Mouse (Mus musculus): ENCODE results near the gene Snrnp70. TPM values are rescaled to one million over a fixed set of nuclear protein-coding genes. Genes with fewer than 3 reads are reported as not detected.

Gene Snrnp70
- polyA plus RNA-seq, 1 experiment from 2014 or later, result 85.3 TPM

- WGBS, result 3% methylated on average over 6 of the region's 26 CpGs
- 0 out of 2 replicates have a peak, but pooled peaks have one; percentile 4 for ATAC-seq
- TF ChIP-seq CTCF (IDR thresholded peaks at IDR 0.05) (no peak), EP300 (IDR thresholded peaks at IDR 0.05) (no peak)
Measured at GRCm38 (mm10) chr7:45366652-45367019, 28.9 kb downstream of the Snrnp70 start, which contains the start of gene Ppfia3. Ppfia3 (minus strand) TSS chr7:45367019.

GRCm38 (mm10) chr7:45365742-45366651, 29.5 kb downstream of the Snrnp70 start:
- Histone ChIP-seq H3K36me3 (ENCODE audit: insufficient read depth, low read length) (no peaks in the 10 kb centered on the region), H3K4me1 (ENCODE audit: insufficient read depth, low read depth, low read length) (peaks cover 25% of the 10 kb centered on the region), H3K27ac (ENCODE audit: low read length) (no peak overlapping the region), H3K4me2 (replicated peaks; ENCODE audit: low read depth, low read length) (peak overlapping the region; percentile 99), H3K9ac (replicated peaks; ENCODE audit: low read depth) (0 out of 2 replicates have a peak overlapping the region, but pooled peaks have one; percentile 23), H3K9me3 (ENCODE audit: low read length) (no peaks in the 10 kb centered on the region), H3K27me3 (replicated peaks; ENCODE audit: insufficient read depth, low read length) (peaks cover 28% of the 10 kb centered on the region), H3K4me3 (ENCODE audit: low read depth, low read length) (peak overlapping the region; percentile 50)
- DNase-seq (ENCODE audit: low spot score), result peak; percentile 35
- TF ChIP-seq CTCF (IDR thresholded peaks at IDR 0.05) (peak; percentile 31; the same call in 1 of the 2 replicates), EP300 (IDR thresholded peaks at IDR 0.05) (no peak)
- 5% methylated on average over 27 of the region's 35 CpGs for WGBS
- ATAC-seq, result no peak

More at GRCm38 (mm10) chr7:45366652-45367019, 28.9 kb downstream of the Snrnp70 start, which contains the start of gene Ppfia3:
- Histone ChIP-seq H3K27ac (ENCODE audit: low read length) (no peak within 1 kb of the TSS), H3K9me3 (ENCODE audit: low read length) (no peaks in the 10 kb centered on the region), H3K36me3 (ENCODE audit: insufficient read depth, low read length) (no peaks in the 10 kb centered on the region), H3K4me3 (ENCODE audit: low read depth, low read length) (peak within 1 kb of the TSS; percentile 50), H3K9ac (replicated peaks; ENCODE audit: low read depth) (0 out of 2 replicates have a peak within 1 kb of the TSS, but pooled peaks have one; percentile 23), H3K27me3 (replicated peaks; ENCODE audit: insufficient read depth, low read length) (peaks cover 21% of the 10 kb centered on the region), H3K4me1 (ENCODE audit: insufficient read depth, low read depth, low read length) (peaks cover 22% of the 10 kb centered on the region), H3K4me2 (replicated peaks; ENCODE audit: low read depth, low read length) (peak within 1 kb of the TSS; percentile 99)
- no peak for DNase-seq (ENCODE audit: low spot score)

GRCm38 (mm10) chr7:45363983-45364382, 31.6 kb downstream of the Snrnp70 start:
- Histone ChIP-seq H3K36me3 (ENCODE audit: insufficient read depth, low read length) (no peaks in the 10 kb centered on the region), H3K27ac (ENCODE audit: low read length) (no peak overlapping the region), H3K9ac (replicated peaks; ENCODE audit: low read depth) (no peak overlapping the region), H3K27me3 (replicated peaks; ENCODE audit: insufficient read depth, low read length) (peaks cover 30% of the 10 kb centered on the region), H3K4me1 (ENCODE audit: insufficient read depth, low read depth, low read length) (peaks cover 21% of the 10 kb centered on the region), H3K4me3 (ENCODE audit: low read depth, low read length) (no peak overlapping the region), H3K4me2 (replicated peaks; ENCODE audit: low read depth, low read length) (no peak overlapping the region), H3K9me3 (ENCODE audit: low read length) (no peaks in the 10 kb centered on the region)
- DNase-seq (ENCODE audit: low spot score) (no peak), ATAC-seq (no peak)
- no peak for TF ChIP-seq CTCF (IDR thresholded peaks at IDR 0.05)
- no peak for TF ChIP-seq EP300 (IDR thresholded peaks at IDR 0.05)
- WGBS, result 68% methylated on average over 2 of the region's 2 CpGs

GRCm38 (mm10) chr7:45362801-45363200, 32.7 kb downstream of the Snrnp70 start:
- H3K27ac ChIP-seq (ENCODE audit: low read length), result no peak overlapping the region
- TF ChIP-seq CTCF (IDR thresholded peaks at IDR 0.05) (no peak), EP300 (IDR thresholded peaks at IDR 0.05) (no peak)
- peaks cover 24% of the 10 kb centered on the region for H3K27me3 ChIP-seq (replicated peaks; ENCODE audit: insufficient read depth, low read length)
- WGBS, result 7% methylated on average over 13 of the region's 13 CpGs
- H3K9ac ChIP-seq (replicated peaks; ENCODE audit: low read depth), result no peak overlapping the region
- H3K9me3 ChIP-seq (ENCODE audit: low read length), result no peaks in the 10 kb centered on the region
- H3K36me3 ChIP-seq (ENCODE audit: insufficient read depth, low read length), result no peaks in the 10 kb centered on the region
- ATAC-seq (no peak), DNase-seq (ENCODE audit: low spot score) (peak; percentile 79)
- H3K4me3 ChIP-seq (ENCODE audit: low read depth, low read length), result no peak overlapping the region
- H3K4me1 ChIP-seq (ENCODE audit: insufficient read depth, low read depth, low read length), result peaks cover 19% of the 10 kb centered on the region
- H3K4me2 ChIP-seq (replicated peaks; ENCODE audit: low read depth, low read length), result no peak overlapping the region

GRCm38 (mm10) chr7:45361243-45361804, 34.2 kb downstream of the Snrnp70 start:
- Histone ChIP-seq H3K36me3 (ENCODE audit: insufficient read depth, low read length) (no peaks in the 10 kb centered on the region), H3K9me3 (ENCODE audit: low read length) (no peaks in the 10 kb centered on the region), H3K27me3 (replicated peaks; ENCODE audit: insufficient read depth, low read length) (peaks cover 24% of the 10 kb centered on the region), H3K27ac (ENCODE audit: low read length) (no peak overlapping the region), H3K4me1 (ENCODE audit: insufficient read depth, low read depth, low read length) (peaks cover 13% of the 10 kb centered on the region), H3K4me2 (replicated peaks; ENCODE audit: low read depth, low read length) (peak overlapping the region; percentile 57), H3K9ac (replicated peaks; ENCODE audit: low read depth) (no peak overlapping the region), H3K4me3 (ENCODE audit: low read depth, low read length) (peak overlapping the region; percentile 27)
- DNase-seq (ENCODE audit: low spot score) (peak; percentile 82), ATAC-seq (peak; percentile 86)
- whole genome bisulfite sequencing, result under 1% methylated on average over 42 of the region's 43 CpGs
- TF ChIP-seq CTCF (IDR thresholded peaks at IDR 0.05) (0 out of 2 replicates have a peak, but pooled peaks have one; percentile 12), EP300 (IDR thresholded peaks at IDR 0.05) (no peak)

Measured in lung, postnatal 0 days (tissue).